Mouse (Mus musculus): ENCODE results near the gene Helz.

The Helz gene

GRCm38 (mm10) chr11:107617976-107618375 is 70.2 kb downstream of the Helz start:
- DNase-seq (ENCODE audit: low read depth, low spot score), result no peak

- no peak for DNase-seq (ENCODE audit: low read depth, low spot score)
Observed at GRCm38 (mm10) chr11:107624661-107625060, 76.9 kb downstream of the Helz start.

GRCm38 (mm10) chr11:107625746-107626145 is 78.0 kb downstream of the Helz start:
- no peak for DNase-seq (ENCODE audit: low read depth, low spot score)

- DNase-seq (ENCODE audit: low read depth, low spot score), result no peak
Observed at GRCm38 (mm10) chr11:107629504-107629903, 81.8 kb downstream of the Helz start.

GRCm38 (mm10) chr11:107629951-107630350 is 82.2 kb downstream of the Helz start:
- DNase-seq (ENCODE audit: low read depth, low spot score), result no peak

GRCm38 (mm10) chr11:107631124-107631523 is 83.4 kb downstream of the Helz start:
- no peak for DNase-seq (ENCODE audit: low read depth, low spot score)

- DNase-seq (ENCODE audit: low read depth, low spot score), result no peak
Observed at GRCm38 (mm10) chr11:107633563-107634146, 85.9 kb downstream of the Helz start.

- DNase-seq (ENCODE audit: low read depth, low spot score), result no peak
Observed at GRCm38 (mm10) chr11:107638137-107638536, 90.4 kb downstream of the Helz start.

GRCm38 (mm10) chr11:107639657-107640056 is 91.9 kb downstream of the Helz start:
- DNase-seq (ENCODE audit: low read depth, low spot score), result no peak

GRCm38 (mm10) chr11:107644461-107644860 is 96.7 kb downstream of the Helz start:
- no peak for DNase-seq (ENCODE audit: low read depth, low spot score)

GRCm38 (mm10) chr11:107647330-107647729 is 99.6 kb downstream of the Helz start:
- no peak for DNase-seq (ENCODE audit: low read depth, low spot score)

- no peak for DNase-seq (ENCODE audit: low read depth, low spot score)
Observed at GRCm38 (mm10) chr11:107648668-107649067, 100.9 kb downstream of the Helz start.

- no peak for DNase-seq (ENCODE audit: low read depth, low spot score)
Observed at GRCm38 (mm10) chr11:107649458-107649857, 101.7 kb downstream of the Helz start.

- DNase-seq (ENCODE audit: low read depth, low spot score), result no peak
Observed at GRCm38 (mm10) chr11:107650422-107651051, 102.8 kb downstream of the Helz start.

- no peak for DNase-seq (ENCODE audit: low read depth, low spot score)
Observed at GRCm38 (mm10) chr11:107651391-107651790, 103.7 kb downstream of the Helz start.

- DNase-seq (ENCODE audit: low read depth, low spot score), result no peak
Observed at GRCm38 (mm10) chr11:107652137-107652536, 104.4 kb downstream of the Helz start.

- DNase-seq (ENCODE audit: low read depth, low spot score), result no peak
Observed at GRCm38 (mm10) chr11:107655538-107655937, 107.8 kb downstream of the Helz start.

GRCm38 (mm10) chr11:107657117-107657516 is 109.4 kb downstream of the Helz start:
- no peak for DNase-seq (ENCODE audit: low read depth, low spot score)

- DNase-seq (ENCODE audit: low read depth, low spot score), result no peak
Observed at GRCm38 (mm10) chr11:107660452-107660851, 112.7 kb downstream of the Helz start.

- no peak for DNase-seq (ENCODE audit: low read depth, low spot score)
Observed at GRCm38 (mm10) chr11:107662666-107663065, 114.9 kb downstream of the Helz start.

- DNase-seq (ENCODE audit: low read depth, low spot score), result no peak
Observed at GRCm38 (mm10) chr11:107667542-107667941, 119.8 kb downstream of the Helz start.

- DNase-seq (ENCODE audit: low read depth, low spot score), result no peak
Observed at GRCm38 (mm10) chr11:107668223-107668622, 120.5 kb downstream of the Helz start.

- no peak for DNase-seq (ENCODE audit: low read depth, low spot score)
Observed at GRCm38 (mm10) chr11:107668977-107669376, 121.2 kb downstream of the Helz start.

- DNase-seq (ENCODE audit: low read depth, low spot score), result no peak
Observed at GRCm38 (mm10) chr11:107674006-107674405, 126.3 kb downstream of the Helz start.
